Mouse (Mus musculus): ENCODE data around the gene Gm20388.
A peak's percentile ranks its signal among the peaks of the same experiment; 100 is the strongest.

Gene Gm20388

DNA sequence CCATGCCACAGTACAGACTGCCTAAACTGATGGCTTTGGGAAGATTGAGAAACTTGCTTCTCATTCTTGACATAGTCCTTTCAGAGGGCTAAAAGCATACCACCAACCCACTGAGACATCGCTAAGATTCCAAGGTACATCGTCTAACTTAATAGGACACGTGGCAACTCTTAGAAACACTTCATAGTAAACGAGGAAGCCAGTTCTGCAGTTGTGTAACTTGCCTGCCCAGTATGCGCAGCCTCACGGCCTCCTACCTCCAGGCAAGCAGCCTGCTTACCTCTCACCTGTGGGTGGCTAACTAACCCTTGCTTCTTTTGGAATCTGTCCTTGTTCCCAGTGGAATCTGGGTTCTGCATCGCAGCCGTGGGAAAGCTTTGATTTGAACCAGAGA is 1998.5 kb downstream of the Gm20388 start:
- DNase-seq (ENCODE audit: inconsistent ontology term), result no peak

GRCm38 (mm10) chr8:121909663-121910062 is 1999.0 kb downstream of the Gm20388 start:
- DNase-seq (ENCODE audit: inconsistent ontology term), result peak; percentile 72

DNA sequence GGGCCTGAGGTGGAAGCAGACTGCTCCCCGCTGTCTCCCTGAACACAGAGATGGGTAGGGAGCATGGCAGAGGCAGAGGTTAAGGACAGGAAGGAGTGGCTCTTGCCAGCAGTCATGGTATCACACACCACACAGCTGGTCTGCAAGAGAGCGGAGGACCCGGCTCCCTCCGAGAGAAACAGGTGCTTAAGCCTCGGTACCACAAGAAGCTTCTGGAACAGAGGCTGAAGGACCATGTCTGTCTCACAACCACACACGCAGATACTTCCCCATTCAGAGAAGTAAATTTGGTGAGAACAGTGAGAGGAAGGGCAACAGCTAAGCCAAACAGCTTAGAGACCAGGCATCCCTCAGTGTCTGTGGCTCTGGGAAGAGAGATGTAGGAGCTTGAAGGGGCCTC is 2000.8 kb downstream of the Gm20388 start:
- no peak for DNase-seq (ENCODE audit: inconsistent ontology term)

- no peak for DNase-seq (ENCODE audit: inconsistent ontology term)
These were observed 2001.3 kb downstream of the Gm20388 start for GRCm38 (mm10) chr8:121911987-121912386.

DNA sequence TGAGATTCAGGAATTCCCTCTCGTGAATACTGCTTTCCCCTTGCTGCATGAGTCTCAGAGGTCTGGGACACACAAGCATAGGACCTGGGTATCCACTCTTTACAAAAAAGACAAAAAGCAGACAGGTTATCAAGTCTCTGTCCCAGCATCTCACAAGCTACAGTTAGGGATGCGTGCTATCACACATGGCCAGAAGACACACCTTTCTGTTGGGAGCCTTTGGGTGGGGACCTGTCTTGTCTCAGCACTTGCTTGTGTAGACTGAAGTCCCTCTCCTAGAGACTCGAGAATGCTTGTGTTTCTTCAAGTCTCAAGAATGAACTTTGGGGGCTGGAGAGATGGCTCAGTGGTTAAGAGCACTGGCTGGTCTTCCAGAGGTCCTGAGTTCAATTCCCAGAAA is 2002.2 kb downstream of the Gm20388 start:
- DNase-seq (ENCODE audit: inconsistent ontology term), result no peak

DNA sequence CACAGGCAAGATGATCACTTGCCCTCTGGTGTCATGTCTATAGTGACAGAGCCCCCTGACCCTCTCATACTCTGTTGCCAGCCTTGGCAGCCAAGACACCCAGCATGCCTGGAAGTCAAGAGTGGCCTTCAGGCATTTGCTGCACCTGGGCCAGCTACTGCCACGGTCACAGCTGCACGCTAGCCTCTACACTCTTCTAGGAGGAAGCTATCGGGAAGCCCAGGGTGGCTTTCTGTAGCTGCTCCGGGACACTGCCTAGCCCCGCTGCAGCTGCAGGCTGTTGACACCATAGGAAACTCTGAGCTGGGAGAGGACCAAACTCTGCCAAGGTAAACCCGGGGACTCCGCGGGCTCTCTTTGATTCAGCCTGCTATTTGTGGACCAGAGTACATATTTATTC is 2002.7 kb downstream of the Gm20388 start:
- no peak for DNase-seq (ENCODE audit: inconsistent ontology term)

GRCm38 (mm10) chr8:121919158-121919557 is 2008.5 kb downstream of the Gm20388 start:
- DNase-seq (ENCODE audit: inconsistent ontology term), result no peak

- DNase-seq (ENCODE audit: inconsistent ontology term), result no peak
These were observed 2009.1 kb downstream of the Gm20388 start for GRCm38 (mm10) chr8:121919731-121920130.

DNA sequence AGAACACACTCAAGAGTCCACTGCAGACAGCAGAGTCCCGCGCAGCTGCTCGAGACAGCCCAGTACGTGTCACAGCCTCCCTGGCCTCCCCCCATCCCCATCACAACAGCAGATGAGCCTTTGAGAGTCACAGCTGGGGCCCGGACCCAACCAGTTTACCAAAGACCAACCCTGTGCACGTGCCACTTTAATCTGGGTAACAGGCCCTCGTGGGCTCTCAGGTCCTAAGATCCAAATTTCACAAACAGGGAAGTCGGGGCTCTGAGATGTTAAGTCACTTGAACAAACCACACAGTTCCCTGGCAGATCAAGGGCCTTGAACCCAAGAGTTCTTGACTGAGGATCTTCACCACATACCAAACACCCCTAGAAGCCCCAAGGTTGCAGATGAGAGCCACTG is 2010.9 kb downstream of the Gm20388 start:
- DNase-seq (ENCODE audit: inconsistent ontology term), result no peak

DNA sequence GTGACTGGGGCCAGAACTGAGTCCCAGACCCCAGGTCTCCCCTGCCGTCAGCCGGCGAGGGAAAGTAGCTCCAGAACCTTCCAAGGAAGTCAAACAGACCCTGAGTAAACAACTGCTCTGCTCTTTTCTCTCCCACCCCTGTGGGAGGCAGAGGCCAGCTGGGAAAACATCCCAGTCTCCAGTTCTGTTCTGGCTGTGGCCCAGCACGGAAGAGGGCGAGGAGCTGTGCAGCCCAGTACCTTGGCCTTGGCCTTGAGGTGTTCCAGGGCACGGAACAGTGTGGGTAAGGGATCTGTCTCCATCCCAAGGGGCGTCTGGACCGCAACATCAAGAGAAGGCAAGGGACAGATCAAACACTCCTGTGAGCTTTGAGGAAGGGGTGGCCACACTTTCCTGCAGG is 2011.5 kb downstream of the Gm20388 start:
- no peak for DNase-seq (ENCODE audit: inconsistent ontology term)

- no peak for DNase-seq (ENCODE audit: inconsistent ontology term)
These were observed 2014.0 kb downstream of the Gm20388 start for GRCm38 (mm10) chr8:121924681-121925080.

DNA sequence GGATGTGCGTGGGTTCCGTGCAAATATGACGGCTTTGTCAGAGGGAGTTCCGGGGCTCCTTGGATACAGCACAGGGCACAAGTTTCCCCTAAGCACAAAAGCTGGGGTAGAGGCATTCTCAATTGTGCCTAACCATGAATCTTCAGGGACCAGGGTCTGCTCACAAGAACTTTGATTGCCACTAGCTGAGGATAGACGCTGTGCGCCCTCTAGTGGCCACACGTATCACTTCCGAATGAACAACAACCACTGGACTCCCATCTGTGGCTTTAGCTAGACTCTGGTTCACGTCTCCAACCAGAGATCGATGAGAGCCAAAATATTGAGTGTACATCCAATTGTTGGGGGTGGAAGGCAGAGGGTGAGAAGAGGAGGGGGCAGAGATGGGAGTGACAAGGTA is 2015.0 kb downstream of the Gm20388 start:
- DNase-seq (ENCODE audit: inconsistent ontology term), result peak; percentile 52

GRCm38 (mm10) chr8:121926266-121926665 is 2015.6 kb downstream of the Gm20388 start:
- DNase-seq (ENCODE audit: inconsistent ontology term), result no peak

GRCm38 (mm10) chr8:121927316-121927715 is 2016.7 kb downstream of the Gm20388 start:
- DNase-seq (ENCODE audit: inconsistent ontology term), result peak; percentile 43

- DNase-seq (ENCODE audit: inconsistent ontology term), result no peak
These were observed 2019.4 kb downstream of the Gm20388 start for GRCm38 (mm10) chr8:121930047-121930446.

DNA sequence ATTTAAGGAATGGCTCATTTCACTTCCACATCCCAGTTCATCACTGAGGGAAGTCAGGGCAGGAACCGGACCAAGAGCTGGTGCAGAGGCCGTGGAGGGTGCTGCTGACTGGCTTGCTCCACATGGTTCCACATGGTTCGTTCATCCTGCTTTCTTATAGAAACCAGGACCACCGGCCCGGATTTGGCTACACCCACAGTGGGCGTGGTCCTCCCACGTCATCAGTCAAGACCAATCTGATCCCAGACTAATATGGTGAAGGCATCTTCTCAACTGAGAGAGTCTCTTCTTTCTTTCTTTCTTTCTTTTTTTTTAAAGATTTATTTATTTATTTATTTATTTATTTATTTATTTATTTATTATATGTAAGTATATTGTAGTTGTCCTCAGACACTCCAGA is 2020.9 kb downstream of the Gm20388 start:
- DNase-seq (ENCODE audit: inconsistent ontology term), result no peak

GRCm38 (mm10) chr8:121932026-121932667 is 2021.5 kb downstream of the Gm20388 start:
- no peak for DNase-seq (ENCODE audit: inconsistent ontology term)

GRCm38 (mm10) chr8:121932668-121933520 is 2022.3 kb downstream of the Gm20388 start:
- DNase-seq (ENCODE audit: inconsistent ontology term), result no peak

GRCm38 (mm10) chr8:121934506-121934905 is 2023.9 kb downstream of the Gm20388 start:
- peak; percentile 46 for DNase-seq (ENCODE audit: inconsistent ontology term)

DNA sequence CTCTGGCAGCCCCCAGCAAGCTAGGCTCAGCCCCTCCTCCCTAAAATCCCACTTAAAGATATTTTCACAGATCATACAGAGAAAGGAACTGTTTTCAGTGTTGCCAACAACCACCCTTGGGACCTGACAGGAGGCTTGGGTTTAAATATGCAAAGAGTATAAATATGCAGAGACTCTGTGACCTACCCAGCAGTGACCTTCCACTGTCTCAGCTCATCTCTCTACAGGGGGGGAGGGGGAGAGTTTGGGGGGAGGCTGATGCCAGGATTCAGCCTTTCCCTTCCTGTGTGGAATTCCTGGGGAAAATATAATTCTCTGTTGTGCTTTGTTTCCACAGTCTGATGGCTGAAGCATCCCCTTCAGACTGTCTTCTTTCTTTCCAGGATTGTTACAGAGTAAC is 2024.3 kb downstream of the Gm20388 start:
- no peak for DNase-seq (ENCODE audit: inconsistent ontology term)

DNA sequence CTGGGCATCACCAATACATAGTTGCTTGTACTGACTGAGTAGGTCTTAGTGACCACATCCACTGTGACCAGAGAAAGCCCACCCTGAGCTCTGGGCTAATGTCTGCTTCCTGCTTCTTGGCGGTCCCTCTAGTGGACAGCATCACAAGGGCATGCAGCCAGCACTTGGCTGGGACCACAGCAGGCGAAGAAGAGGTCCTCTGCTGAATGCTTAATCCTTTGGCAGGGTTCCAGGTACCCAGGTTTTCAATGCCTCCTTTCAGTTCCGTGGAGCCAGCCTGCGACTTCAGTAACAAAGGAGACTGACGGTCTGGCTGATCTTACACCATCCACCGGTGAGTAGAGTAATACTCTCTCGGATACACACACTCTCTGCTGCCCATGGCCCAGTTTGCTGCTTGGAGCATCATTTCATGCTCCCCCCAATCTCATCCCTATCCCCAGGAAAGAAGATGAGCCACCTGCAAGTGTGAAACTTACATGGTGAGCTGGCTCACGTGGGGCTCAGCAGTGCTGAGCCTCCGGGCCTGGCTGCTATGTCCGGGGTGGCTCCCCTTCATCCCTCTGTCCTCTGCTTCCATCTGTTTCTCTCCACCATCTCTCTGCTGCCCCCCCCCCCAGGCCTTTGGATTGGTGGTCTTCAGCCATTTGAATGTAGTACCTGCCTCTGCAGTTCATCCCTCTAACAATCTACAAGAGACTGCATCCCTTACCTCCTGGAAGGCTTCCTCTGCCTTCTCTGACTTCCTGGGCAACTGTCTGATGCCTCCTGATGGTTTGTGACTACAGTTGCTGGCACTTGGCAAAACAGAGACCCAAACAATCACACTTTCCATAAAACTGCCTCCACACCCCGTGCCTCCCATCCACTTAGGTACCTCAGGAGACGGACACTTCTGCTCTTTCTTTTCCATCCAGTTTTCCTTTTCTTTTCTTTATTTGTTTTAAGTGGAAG is 2025.0 kb downstream of the Gm20388 start:
- peak; percentile 82 for DNase-seq (ENCODE audit: inconsistent ontology term)

DNA sequence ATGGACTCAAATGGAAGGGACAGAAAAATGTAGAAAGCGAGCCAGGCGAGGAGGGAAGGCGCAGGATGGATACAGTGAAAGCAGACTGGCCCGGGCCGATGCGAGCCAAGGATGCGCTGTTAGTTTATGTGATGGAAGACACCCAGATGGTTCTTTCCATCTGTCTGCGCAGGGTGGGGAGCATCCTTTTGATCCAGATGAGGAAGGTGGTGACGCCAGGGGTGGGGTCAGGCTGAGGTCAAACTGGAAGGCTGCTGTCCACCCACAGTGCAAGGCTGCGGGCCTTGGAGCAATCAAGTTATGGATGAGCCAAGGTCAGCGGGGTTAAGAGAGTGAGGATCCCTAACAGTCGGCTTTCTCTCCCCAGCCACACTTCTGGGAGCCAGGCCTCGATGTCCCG is 2025.8 kb downstream of the Gm20388 start:
- no peak for DNase-seq (ENCODE audit: inconsistent ontology term)

Measured in Muller cell, postnatal 12 days (primary cell).